Mouse (Mus musculus) stomach, embryonic 16.5 days (tissue): ENCODE data around the gene Casz1. TPM values are rescaled to one million over a fixed set of nuclear protein-coding genes. Genes with fewer than 3 reads are reported as not detected.
A peak's percentile ranks its signal among the peaks of the same experiment; 100 is the strongest.

ENCODE experiments used
- ATAC-seq: fragments of 200-750 bp; cut with Nextera tagmentation; 2 replicates; pipeline ENCODE4 v1.8.0; 2017; ENCODE audit warnings: moderate number of reproducible peaks, moderate TSS enrichment; ENCODE audit not compliant: insufficient read depth, low FRiP score
- H3K27ac ChIP-seq: fragments of 300-500 bp; sonication (generic); 2 replicates; pipeline ENCODE4 v1.5.1; 2014; ENCODE audit warnings: low read length
- H3K27me3 ChIP-seq: fragments of 300-500 bp; sonication (generic); 2 replicates; pipeline ENCODE4 v1.6.1; 2014; ENCODE audit warnings: low read length, control low read depth, mixed read lengths; ENCODE audit not compliant: control insufficient read depth, insufficient read depth
- H3K36me3 ChIP-seq: fragments of 300-500 bp; sonication (generic); 2 replicates; pipeline ENCODE4 v1.6.1; 2014; ENCODE audit warnings: low read length; ENCODE audit not compliant: control insufficient read depth, insufficient read depth
- H3K4me1 ChIP-seq: fragments of 300-500 bp; sonication (generic); 2 replicates; pipeline ENCODE4 v1.6.1; 2014; ENCODE audit warnings: low read length, control low read depth, mixed read lengths; ENCODE audit not compliant: control insufficient read depth, insufficient read depth
- H3K4me2 ChIP-seq: fragments of 300-500 bp; sonication (generic); 2 replicates; pipeline ENCODE4 v1.6.1; 2014; ENCODE audit warnings: low read depth, low read length, mixed read lengths
- H3K4me3 ChIP-seq: fragments of 300-500 bp; sonication (generic); replicated peaks from 2 replicates; pipeline ENCODE4 v1.5.1; 2014; ENCODE audit warnings: mild to moderate bottlenecking, low read length
- H3K9ac ChIP-seq: fragments of 300-500 bp; sonication (generic); 2 replicates; pipeline ENCODE4 v1.6.1; 2014; ENCODE audit warnings: low read length
- H3K9me3 ChIP-seq: fragments of 300-500 bp; sonication (generic); replicated peaks from 2 replicates; pipeline ENCODE4 v1.6.1; 2016; ENCODE audit warnings: low read length, control low read depth; ENCODE audit not compliant: control insufficient read depth
- WGBS: fragments of 180-500 bp; shearing (Covaris S2); extraction: QIAGEN DNeasy Blood & Tissue Kit; methylation state at CpG from one replicate; pipeline ENCODE4 v1.1.7; 2014; 5-methylcytosine and 5-hydroxymethylcytosine counted together
- polyA plus RNA-seq: library from polyadenylated mRNA; unstranded; fragments of >200 nt; fragmentation: Nextera tagmentation; extraction: Ambion mirVana; gene quantifications from 2 replicates; pipeline ENCODE4 v1.2.1, GENCODE M21; 2015

Gene Casz1
- polyA plus RNA-seq, 1 experiment from 2014 or later = 9.9 TPM

DNA sequence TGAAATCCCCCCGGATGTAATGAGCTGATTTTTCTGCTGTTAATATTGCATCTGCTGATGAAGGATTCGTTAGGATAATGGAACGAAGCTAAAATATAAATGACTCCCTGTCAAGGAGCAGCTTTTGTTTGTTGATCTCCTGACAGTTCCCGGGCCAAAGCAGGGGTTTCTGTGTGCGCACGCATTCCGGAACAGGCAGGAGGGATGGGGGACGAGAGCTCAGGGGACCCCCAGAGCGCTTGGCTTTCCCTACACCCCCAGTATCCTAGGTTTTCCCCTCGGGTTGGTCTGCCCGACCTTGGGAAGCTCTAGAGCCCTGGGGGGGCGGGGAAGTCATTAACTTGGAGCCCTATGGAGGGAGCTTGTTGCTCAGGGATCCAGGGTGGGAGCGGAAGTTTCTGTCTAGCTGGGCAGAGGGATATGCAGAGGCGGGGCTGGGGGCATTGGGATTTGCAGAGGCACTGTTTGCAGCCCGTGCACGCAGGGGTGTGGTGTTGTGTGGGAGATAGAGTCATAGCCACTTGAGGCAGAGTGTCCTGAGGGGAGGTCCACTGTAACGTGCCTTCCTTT lies 78.2 kb downstream of the Casz1 start:
- no peaks in the 10 kb centered on the region for H3K9me3 ChIP-seq
- H3K4me1 ChIP-seq = peaks cover 31% of the 10 kb centered on the region
- peak overlapping the region; percentile 23; the same call in 1 of the 2 replicates for H3K4me2 ChIP-seq
- H3K9ac ChIP-seq = no peak overlapping the region
- peaks cover 7% of the 10 kb centered on the region; the same call in 1 of the 2 replicates for H3K27me3 ChIP-seq
- H3K4me3 ChIP-seq = no peak overlapping the region
- 23% methylated on average over 17 of the region's 17 CpGs for WGBS
- no peak overlapping the region for H3K27ac ChIP-seq
- no peaks in the 10 kb centered on the region for H3K36me3 ChIP-seq
- no peak for ATAC-seq

DNA sequence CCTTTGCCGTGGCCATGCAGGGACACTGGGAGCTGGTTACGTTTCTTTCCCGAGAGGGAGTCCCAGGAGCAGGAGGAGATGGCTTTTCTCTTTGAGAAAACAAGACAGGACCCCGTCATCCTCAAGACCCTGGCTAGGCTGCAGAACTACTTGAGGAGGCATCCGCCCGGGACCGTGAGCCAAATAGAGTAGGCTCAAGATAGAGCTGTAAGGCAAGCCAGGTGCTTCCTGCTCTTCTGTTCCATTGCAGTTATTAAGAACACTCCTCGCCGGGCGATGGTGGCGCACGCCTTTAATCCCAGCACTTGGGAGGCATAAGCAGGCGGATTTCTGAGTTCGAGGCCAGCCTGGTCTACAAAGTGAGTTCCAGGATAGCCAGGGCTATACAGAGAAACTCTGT lies 80.4 kb downstream of the Casz1 start:
- H3K4me2 ChIP-seq = no peak overlapping the region
- H3K27ac ChIP-seq = peak overlapping the region; percentile 39; the same call in 1 of the 2 replicates
- 79% methylated on average over 14 of the region's 14 CpGs for WGBS
- H3K27me3 ChIP-seq = peaks cover 11% of the 10 kb centered on the region; the same call in 1 of the 2 replicates
- H3K9ac ChIP-seq = no peak overlapping the region
- H3K4me1 ChIP-seq = peaks cover 20% of the 10 kb centered on the region
- no peaks in the 10 kb centered on the region for H3K36me3 ChIP-seq
- no peaks in the 10 kb centered on the region for H3K9me3 ChIP-seq
- H3K4me3 ChIP-seq = no peak overlapping the region
- no peak for ATAC-seq

DNA sequence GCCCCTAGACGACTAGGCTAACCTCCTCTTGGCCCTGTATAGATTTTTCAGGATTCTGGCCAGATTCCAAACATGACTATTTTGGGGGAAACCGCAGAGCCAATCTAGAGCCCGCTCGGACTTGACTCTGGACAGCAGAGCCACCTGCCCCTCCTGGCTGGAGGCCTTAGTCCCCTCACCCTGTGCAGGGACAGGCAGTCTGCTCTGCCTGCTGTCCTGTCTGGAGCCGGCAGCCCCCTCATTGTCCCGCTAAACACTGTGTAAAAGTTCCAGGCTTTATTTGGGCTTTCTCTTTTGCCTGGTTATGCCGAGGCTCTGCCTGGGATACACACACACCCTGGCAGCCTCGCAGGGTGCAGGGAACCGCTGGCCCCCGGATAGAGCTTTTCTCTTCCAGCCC lies 81.2 kb downstream of the Casz1 start:
- WGBS = 24% methylated on average over 10 of the region's 10 CpGs
- 0 out of 2 replicates have a peak overlapping the region, but pooled peaks have one; percentile 16 for H3K9ac ChIP-seq
- peak; percentile 23; the same call in 1 of the 2 replicates for ATAC-seq

DNA sequence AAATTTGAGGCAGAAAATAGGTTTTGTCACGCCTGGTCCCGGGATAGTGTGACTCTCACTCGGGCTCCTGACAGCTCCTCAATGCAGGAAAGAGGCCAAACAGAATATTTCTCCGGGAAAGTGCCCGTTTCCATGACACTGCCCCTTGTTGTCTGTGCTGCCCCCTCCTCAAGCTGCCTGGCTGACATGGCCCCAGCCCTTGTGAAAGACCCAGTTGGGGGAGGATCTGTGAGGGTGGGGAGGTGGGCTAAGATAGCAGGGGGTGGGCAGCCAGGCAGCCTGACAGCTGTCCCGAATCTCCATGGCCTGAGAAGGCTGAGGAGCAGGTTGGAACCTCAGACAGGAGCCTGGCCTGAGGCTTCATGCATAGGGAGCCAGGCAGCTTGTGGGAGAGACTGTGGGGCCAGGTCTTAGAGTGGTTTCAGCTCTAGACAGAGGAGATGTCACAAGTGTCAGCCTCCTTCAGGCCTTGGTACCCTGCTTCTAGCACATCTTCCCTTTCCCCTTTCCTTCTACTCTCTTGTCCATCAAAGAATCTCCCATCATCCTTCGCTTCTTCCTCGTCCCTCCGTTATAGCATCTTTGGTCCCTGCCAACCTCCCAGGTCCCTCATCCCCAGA lies 81.8 kb downstream of the Casz1 start:
- no peak for ATAC-seq
- WGBS = 50% methylated on average over 9 of the region's 9 CpGs
- peaks cover 15% of the 10 kb centered on the region for H3K4me1 ChIP-seq
- H3K9ac ChIP-seq = 0 out of 2 replicates have a peak overlapping the region, but pooled peaks have one; percentile 16
- H3K4me3 ChIP-seq = no peak overlapping the region
- peaks cover 24% of the 10 kb centered on the region for H3K27me3 ChIP-seq
- H3K27ac ChIP-seq = peak overlapping the region; percentile 39; the same call in 1 of the 2 replicates
- H3K36me3 ChIP-seq = no peaks in the 10 kb centered on the region
- no peak overlapping the region for H3K4me2 ChIP-seq
- H3K9me3 ChIP-seq = no peaks in the 10 kb centered on the region

More for the DNA sequence above, 81.2 kb downstream of the Casz1 start:
- H3K9me3 ChIP-seq = no peaks in the 10 kb centered on the region
- peaks cover 19% of the 10 kb centered on the region for H3K27me3 ChIP-seq
- H3K27ac ChIP-seq = peak overlapping the region; percentile 39; the same call in 1 of the 2 replicates
- peaks cover 17% of the 10 kb centered on the region for H3K4me1 ChIP-seq
- no peak overlapping the region for H3K4me3 ChIP-seq
- no peaks in the 10 kb centered on the region for H3K36me3 ChIP-seq
- H3K4me2 ChIP-seq = no peak overlapping the region

DNA sequence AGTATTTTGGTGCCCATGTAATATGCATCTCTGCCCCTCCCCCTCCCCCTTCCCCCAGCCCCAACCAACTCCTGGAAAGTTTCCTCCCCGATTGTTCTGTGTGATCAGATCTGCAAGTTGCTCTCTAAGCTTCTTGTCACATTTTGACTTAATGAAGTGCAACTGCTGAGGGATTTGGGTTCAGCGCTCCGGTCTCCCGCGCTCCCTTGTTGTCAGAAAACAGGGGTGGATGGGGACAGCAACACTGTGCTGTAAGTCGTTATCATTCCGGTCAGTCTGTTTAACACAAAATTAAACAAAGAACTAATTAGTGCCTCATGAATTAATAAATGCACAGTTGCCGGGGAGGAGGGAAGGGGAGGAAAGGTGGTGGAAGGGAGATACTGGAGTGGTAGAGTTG lies 84.0 kb downstream of the Casz1 start:
- peaks cover 27% of the 10 kb centered on the region for H3K27me3 ChIP-seq
- no peak overlapping the region for H3K4me3 ChIP-seq
- H3K4me1 ChIP-seq = peaks cover 21% of the 10 kb centered on the region
- no peak overlapping the region for H3K9ac ChIP-seq
- H3K27ac ChIP-seq = no peak overlapping the region
- WGBS = 66% methylated on average over 8 of the region's 8 CpGs
- H3K9me3 ChIP-seq = no peaks in the 10 kb centered on the region
- no peak for ATAC-seq
- H3K4me2 ChIP-seq = no peak overlapping the region
- H3K36me3 ChIP-seq = no peaks in the 10 kb centered on the region

DNA sequence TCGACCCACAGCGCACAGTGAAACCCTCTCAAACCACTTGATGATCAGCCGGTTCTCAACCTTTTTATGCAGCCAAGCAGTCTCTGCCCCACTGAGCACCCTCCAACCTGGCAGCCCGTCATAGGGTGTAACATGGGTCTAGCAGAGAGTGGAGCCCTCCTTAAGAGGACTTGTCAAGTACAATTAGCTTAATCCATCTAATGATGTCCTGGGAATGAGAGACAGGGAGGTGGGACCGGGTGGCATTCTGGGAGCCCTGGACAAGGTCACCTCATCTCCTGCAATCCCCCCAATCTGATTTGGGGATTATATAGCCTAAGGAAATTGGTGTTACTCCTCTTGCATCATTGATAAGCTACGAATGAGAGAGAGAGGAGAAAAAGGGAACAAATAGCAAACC lies 84.8 kb downstream of the Casz1 start:
- 78% methylated on average over 6 of the region's 6 CpGs for WGBS
- H3K4me3 ChIP-seq = no peak overlapping the region
- H3K4me2 ChIP-seq = no peak overlapping the region
- H3K36me3 ChIP-seq = no peaks in the 10 kb centered on the region
- H3K9me3 ChIP-seq = no peaks in the 10 kb centered on the region
- no peak for ATAC-seq
- no peak overlapping the region for H3K27ac ChIP-seq
- H3K9ac ChIP-seq = no peak overlapping the region
- peaks cover 21% of the 10 kb centered on the region for H3K4me1 ChIP-seq
- H3K27me3 ChIP-seq = peaks cover 27% of the 10 kb centered on the region

DNA sequence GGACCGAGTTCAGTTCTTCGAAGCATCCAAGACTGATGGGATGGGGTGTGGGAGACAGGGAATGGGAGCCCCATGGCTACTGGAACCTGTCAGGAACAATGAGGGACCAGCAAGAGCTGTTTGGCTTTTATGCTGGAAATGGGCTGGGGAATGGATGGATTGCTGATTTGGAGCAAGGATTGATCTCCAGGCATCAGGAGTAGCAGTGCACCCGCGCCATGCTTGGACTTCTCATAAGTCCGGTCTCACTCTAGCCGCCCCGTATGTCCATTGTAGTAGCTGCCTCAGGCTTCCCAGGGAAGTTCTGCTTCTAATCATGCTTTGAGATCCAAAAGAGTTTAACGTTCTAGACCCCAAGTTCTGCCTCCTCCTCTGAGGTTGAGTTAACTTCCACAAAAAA lies 86.2 kb downstream of the Casz1 start:
- WGBS = 71% methylated on average over 8 of the region's 8 CpGs
- H3K9ac ChIP-seq = no peak overlapping the region; the same call in 1 of the 2 replicates

DNA sequence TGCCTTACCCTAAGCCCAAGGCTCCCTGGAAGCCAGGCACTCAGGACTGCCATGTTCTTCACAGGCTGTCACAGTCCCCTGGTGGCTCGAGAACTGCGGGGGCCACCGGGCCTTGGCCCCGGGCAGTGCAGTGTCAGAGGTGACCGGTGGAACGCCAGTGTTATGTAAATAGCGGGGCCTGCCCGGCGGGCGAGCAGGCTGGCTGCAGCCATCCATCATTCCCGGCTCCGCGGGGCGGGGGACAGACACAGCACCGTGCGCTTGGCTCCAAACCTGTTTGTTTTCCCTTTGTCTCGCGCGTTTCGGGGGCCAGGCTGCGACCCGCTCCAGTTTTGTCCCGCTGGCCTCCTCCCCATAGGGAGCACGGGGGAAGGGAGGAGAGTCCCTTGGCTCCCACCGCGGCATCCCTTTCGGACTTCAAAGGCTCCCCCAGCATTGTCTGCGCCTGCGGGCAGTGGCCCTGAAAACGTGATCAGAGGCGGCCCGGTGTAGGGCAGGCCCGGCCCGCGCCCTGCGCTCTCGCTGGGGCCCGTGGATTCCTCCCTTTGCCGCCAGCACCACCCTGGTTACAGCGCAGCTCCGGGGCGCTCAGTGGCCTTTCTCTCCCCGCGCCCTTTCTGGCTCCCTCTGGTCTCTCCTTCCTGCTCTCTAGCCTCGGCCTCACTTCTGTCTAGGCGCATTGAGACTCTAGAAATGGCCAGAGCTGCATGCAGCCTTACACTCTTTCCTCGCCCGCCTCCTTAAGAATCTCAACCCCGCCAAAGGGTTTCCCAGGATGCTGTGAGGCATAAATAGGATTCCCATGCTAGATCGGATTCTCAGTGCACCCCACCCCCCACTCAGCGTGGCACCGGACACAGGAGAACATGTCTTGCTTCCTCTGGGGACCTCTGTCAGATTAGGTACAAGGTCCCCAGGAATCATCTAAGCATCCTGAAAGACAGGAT lies 86.9 kb downstream of the Casz1 start:
- no peaks in the 10 kb centered on the region for H3K36me3 ChIP-seq
- peaks cover 27% of the 10 kb centered on the region for H3K27me3 ChIP-seq
- 10% methylated on average over 49 of the region's 52 CpGs for WGBS
- peak; percentile 67; the same call in 1 of the 2 replicates for ATAC-seq
- H3K9ac ChIP-seq = peak overlapping the region; percentile 7
- no peak overlapping the region for H3K27ac ChIP-seq
- H3K4me3 ChIP-seq = peak overlapping the region; percentile 15
- H3K9me3 ChIP-seq = no peaks in the 10 kb centered on the region
- peaks cover 20% of the 10 kb centered on the region for H3K4me1 ChIP-seq
- H3K4me2 ChIP-seq = peak overlapping the region; percentile 44

More for the DNA sequence above, 86.2 kb downstream of the Casz1 start:
- peaks cover 27% of the 10 kb centered on the region for H3K27me3 ChIP-seq
- no peak overlapping the region for H3K4me3 ChIP-seq
- H3K9me3 ChIP-seq = no peaks in the 10 kb centered on the region
- H3K4me2 ChIP-seq = peak overlapping the region; percentile 44; the same call in 1 of the 2 replicates
- peaks cover 21% of the 10 kb centered on the region for H3K4me1 ChIP-seq
- H3K36me3 ChIP-seq = no peaks in the 10 kb centered on the region
- no peak overlapping the region for H3K27ac ChIP-seq
- no peak for ATAC-seq
